Mouse (Mus musculus) small intestine, adult 2 months (tissue): Measurements from ENCODE around the gene Lctl. TPM values are rescaled to one million over a fixed set of nuclear protein-coding genes. Genes with fewer than 3 reads are reported as not detected.

Experiments used
- H3K27ac ChIP-seq: fragments of 200-500 bp; 2 replicates; pipeline ENCODE4 v1.5.1; 2012; ENCODE audit warnings: low read depth, low read length, control low read depth, inconsistent platforms; ENCODE audit not compliant: insufficient read depth
- H3K27me3 ChIP-seq: fragments of 200-500 bp; 2 replicates; pipeline ENCODE4 v1.6.1; 2012; ENCODE audit warnings: mild to moderate bottlenecking, moderate library complexity, low read length, inconsistent platforms; ENCODE audit not compliant: control insufficient read depth, insufficient read depth
- H3K36me3 ChIP-seq: fragments of 200-500 bp; 2 replicates; pipeline ENCODE4 v1.6.1; 2012; ENCODE audit warnings: mild to moderate bottlenecking, low read length, control low read depth, inconsistent platforms; ENCODE audit not compliant: control insufficient read depth, insufficient read depth
- H3K4me1 ChIP-seq: fragments of 200-500 bp; 2 replicates; pipeline ENCODE4 v1.6.1; 2012; ENCODE audit warnings: low read length, inconsistent platforms, mixed read lengths; ENCODE audit not compliant: control insufficient read depth, insufficient read depth, insufficient read length
- H3K4me3 ChIP-seq: fragments of 200-500 bp; 2 replicates; pipeline ENCODE4 v1.5.1; 2012; ENCODE audit warnings: low read depth, mild to moderate bottlenecking, control low read depth, inconsistent platforms, low read length, moderate library complexity
- CTCF ChIP-seq: fragments of 200-500 bp; IDR thresholded peaks from 2 replicates; pipeline ENCODE4 v1.5.1; 2012; ENCODE audit warnings: low read depth, mild to moderate bottlenecking, control low read depth, inconsistent platforms, low read length, moderate library complexity, mixed read lengths; ENCODE audit not compliant: insufficient replicate concordance, insufficient read length; ENCODE audit errors: extremely low read depth
- POLR2A ChIP-seq: fragments of 200-500 bp; IDR thresholded peaks from 2 replicates; pipeline ENCODE4 v1.6.1; 2012; ENCODE audit warnings: low read depth, mild to moderate bottlenecking, control low read depth, inconsistent platforms, low read length, moderate library complexity
- WGBS: fragments of 180-500 bp; shearing (Covaris S2); methylation state at CpG from one replicate; pipeline ENCODE4 v1.1.7; 2018; 5-methylcytosine and 5-hydroxymethylcytosine counted together
- polyA plus RNA-seq: library from polyadenylated mRNA; depleted of rRNA; stranded (reverse); fragments of >200 nt; gene quantifications from 2 replicates; pipeline ENCODE4 v1.2.3, GENCODE M21; 2012

Lctl gene
- polyA plus RNA-seq, 1 experiment, result 0.98 TPM

DNA sequence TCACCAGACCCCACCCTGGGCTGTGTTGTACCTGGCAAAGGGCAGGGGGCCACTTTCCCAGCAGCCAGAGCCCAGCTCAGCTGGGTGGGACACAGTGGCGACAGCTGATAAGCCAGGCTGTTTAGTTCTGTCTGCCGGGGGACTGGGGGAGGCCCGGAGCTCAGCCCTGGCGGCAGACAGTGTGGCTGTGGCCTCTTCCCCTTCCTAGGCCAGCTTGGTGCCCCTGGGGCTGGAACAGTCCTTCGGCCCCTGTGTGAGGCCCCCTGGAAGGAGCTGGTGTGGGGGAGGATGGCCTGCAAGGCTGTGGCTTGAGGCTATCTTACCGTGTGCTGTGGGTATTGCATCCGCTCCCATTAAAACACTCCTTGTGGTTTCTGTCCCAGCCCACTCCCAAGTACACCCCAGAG lies 38.6 kb upstream of the Lctl start:
- WGBS, result 61% methylated on average over 7 of the region's 7 CpGs

GRCm38 (mm10) chr9:64079922-64080321 lies 37.0 kb upstream of the Lctl start:
- no peaks in the 10 kb centered on the region for H3K27me3 ChIP-seq
- H3K27ac ChIP-seq, result no peak overlapping the region
- WGBS, result 86% methylated on average over 6 of the region's 6 CpGs
- H3K36me3 ChIP-seq, result no peaks in the 10 kb centered on the region
- H3K4me3 ChIP-seq, result no peak overlapping the region
- H3K4me1 ChIP-seq, result peaks cover 9% of the 10 kb centered on the region
- TF ChIP-seq POLR2A (no peak), CTCF (no peak)

More for the DNA sequence above, 38.6 kb upstream of the Lctl start:
- Histone ChIP-seq H3K27me3 (no peaks in the 10 kb centered on the region), H3K27ac (no peak overlapping the region), H3K36me3 (no peaks in the 10 kb centered on the region), H3K4me3 (no peak overlapping the region), H3K4me1 (no peaks in the 10 kb centered on the region)
- no peak for TF ChIP-seq POLR2A

DNA sequence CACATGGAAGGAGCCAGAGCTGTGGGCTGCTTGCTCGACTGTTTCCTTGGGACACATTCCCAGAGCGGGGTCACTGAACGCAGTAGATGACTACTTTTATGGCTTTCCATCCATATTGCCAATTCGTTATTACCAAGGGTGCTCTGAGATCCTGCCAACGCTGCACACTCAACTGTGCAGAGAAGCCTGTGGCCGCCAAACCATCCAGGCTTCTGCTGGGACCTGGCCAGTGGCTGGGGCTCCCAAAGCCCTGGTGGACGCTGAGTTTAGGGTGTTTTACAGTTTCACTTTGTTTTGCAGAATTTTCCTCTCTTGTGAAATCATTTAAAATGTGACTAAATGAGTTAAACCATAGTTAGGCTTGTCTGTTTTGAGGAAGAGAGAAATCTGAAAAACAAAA lies 32.7 kb upstream of the Lctl start:
- TF ChIP-seq CTCF, result no peak
- no peak for TF ChIP-seq POLR2A
- H3K4me1 ChIP-seq, result peaks cover 36% of the 10 kb centered on the region
- H3K27me3 ChIP-seq, result no peaks in the 10 kb centered on the region
- peak overlapping the region; percentile 53; the same call in 1 of the 2 replicates for H3K4me3 ChIP-seq
- 18% methylated on average over 7 of the region's 7 CpGs for WGBS
- peak overlapping the region; percentile 51; the same call in 1 of the 2 replicates for H3K27ac ChIP-seq
- no peaks in the 10 kb centered on the region for H3K36me3 ChIP-seq

DNA sequence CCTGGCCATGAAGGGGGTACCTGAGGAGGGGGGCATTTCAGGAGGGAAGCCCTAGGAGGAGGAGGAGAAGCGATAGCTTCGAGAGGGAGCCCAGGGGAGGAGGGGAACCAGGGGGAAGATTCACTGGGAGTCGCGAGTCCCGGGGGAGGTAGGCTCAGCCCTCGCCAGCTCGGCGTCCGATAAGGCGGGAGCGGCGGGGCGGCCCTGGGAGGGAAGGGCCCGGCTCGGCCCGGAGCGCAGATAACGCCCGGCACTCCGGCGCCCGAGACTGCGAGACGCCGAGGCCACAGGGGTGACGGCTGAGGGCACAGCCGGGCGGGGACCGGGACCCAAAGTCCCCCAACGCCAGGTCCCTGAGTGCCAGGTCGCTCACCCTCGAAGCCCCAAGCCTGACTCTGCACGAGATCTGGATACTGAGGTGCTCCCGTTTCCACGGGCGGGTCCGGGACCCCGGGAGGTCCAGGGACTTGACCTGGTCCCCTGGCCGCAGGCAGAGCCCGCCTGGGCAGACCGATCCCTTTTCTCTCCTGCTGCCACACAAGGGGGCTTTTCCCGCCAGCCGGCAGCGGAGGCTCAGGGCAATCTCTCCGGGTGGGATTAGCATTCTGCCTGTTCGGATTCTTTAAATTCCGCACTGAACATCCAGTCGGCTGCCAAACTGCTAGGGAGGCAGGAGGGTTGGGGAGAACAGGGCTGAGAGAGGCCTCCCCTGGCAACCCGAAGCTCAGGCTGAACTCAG lies 32.1 kb upstream of the Lctl start:
- no peaks in the 10 kb centered on the region for H3K36me3 ChIP-seq
- no peaks in the 10 kb centered on the region for H3K27me3 ChIP-seq
- H3K27ac ChIP-seq, result peak overlapping the region; percentile 51
- no peak for TF ChIP-seq POLR2A
- TF ChIP-seq CTCF, result no peak
- peaks cover 36% of the 10 kb centered on the region for H3K4me1 ChIP-seq
- 11% methylated on average over 49 of the region's 49 CpGs for WGBS
- peak overlapping the region; percentile 53 for H3K4me3 ChIP-seq

DNA sequence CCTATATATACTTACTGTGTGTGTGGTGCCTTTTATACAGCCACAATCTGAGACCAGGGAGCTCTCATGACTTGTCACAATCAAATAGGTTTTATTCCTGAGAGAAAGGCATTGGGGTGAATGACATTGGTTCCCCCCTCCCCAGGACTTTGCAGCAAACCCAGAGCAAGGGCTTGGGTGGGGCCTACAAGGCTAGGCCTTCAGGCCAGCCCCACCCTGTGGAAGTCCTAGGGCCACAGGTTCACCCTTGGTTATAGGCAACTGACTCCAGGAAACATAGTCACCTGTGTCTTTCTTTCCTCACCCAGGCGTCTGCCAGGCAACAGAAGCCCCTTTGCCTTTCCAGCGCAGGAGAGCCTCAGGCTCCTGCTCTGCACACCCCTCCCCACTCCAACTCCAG lies 31.0 kb upstream of the Lctl start:
- WGBS, result 57% methylated on average over 2 of the region's 2 CpGs
- Histone ChIP-seq H3K4me3 (no peak overlapping the region), H3K27ac (peak overlapping the region; percentile 6; the same call in 1 of the 2 replicates), H3K27me3 (no peaks in the 10 kb centered on the region), H3K36me3 (no peaks in the 10 kb centered on the region), H3K4me1 (peaks cover 36% of the 10 kb centered on the region)
- no peak for TF ChIP-seq CTCF
- TF ChIP-seq POLR2A, result no peak

DNA sequence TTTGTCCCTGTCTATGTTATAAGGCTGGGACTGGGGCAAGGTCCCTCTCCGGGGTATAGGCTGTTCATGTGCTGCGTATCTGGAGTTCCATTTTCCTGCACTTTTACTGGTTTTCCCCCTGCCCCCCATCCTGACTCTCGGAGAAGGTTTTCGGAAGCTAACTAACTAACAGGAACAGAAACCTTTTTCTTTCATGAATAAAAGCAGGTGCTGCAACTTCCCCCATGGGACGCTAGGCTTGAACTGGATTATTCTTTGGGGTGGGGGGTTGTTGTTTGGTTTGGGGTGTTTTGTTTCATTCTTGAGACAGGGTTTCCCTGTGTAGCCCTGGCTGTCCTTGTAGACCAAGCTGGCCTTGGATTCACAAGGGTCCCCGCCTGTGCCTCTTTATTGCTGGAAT lies 30.4 kb upstream of the Lctl start:
- peaks cover 36% of the 10 kb centered on the region for H3K4me1 ChIP-seq
- no peaks in the 10 kb centered on the region for H3K27me3 ChIP-seq
- WGBS, result 72% methylated on average over 6 of the region's 6 CpGs
- TF ChIP-seq CTCF (no peak), POLR2A (no peak)
- no peaks in the 10 kb centered on the region for H3K36me3 ChIP-seq
- no peak overlapping the region for H3K4me3 ChIP-seq
- H3K27ac ChIP-seq, result peak overlapping the region; percentile 6; the same call in 1 of the 2 replicates

GRCm38 (mm10) chr9:64087461-64088235 lies 29.3 kb upstream of the Lctl start:
- Histone ChIP-seq H3K27ac (no peak overlapping the region), H3K4me1 (peaks cover 36% of the 10 kb centered on the region), H3K4me3 (no peak overlapping the region), H3K36me3 (no peaks in the 10 kb centered on the region), H3K27me3 (no peaks in the 10 kb centered on the region)
- 36% methylated on average over 5 of the region's 5 CpGs for WGBS
- TF ChIP-seq CTCF (peak; percentile 78; the same call in 1 of the 2 replicates), POLR2A (no peak)
